Mouse (Mus musculus): ENCODE measurements around the gene Pxdc1. TPM values are rescaled to one million over a fixed set of nuclear protein-coding genes. Genes with fewer than 3 reads are reported as not detected.

Gene Pxdc1
- polyA plus RNA-seq, 1 experiment = 131 TPM

- WGBS = 73% methylated on average over 14 of the region's 14 CpGs
- TF ChIP-seq POLR2A (IDR thresholded peaks at IDR 0.05; ENCODE audit: borderline replicate concordance, extremely low read depth, low read depth, low read length) (no peak), CTCF (IDR thresholded peaks at IDR 0.05; ENCODE audit: insufficient read depth, low read length) (no peak)
- H3K4me1 ChIP-seq (ENCODE audit: control insufficient read depth, insufficient read depth, low read length) = peaks cover 20% of the 10 kb centered on the region
- no peak for DNase-seq
- no peak overlapping the region for H3K4me3 ChIP-seq (replicated peaks; ENCODE audit: extremely low read depth, low read depth, low read length)
Measured at GRCm38 (mm10) chr13:34644401-34644800, 8.9 kb downstream of the Pxdc1 start.

- 82% methylated on average over 4 of the region's 4 CpGs for WGBS
Measured at GRCm38 (mm10) chr13:34643926-34644325, 9.4 kb downstream of the Pxdc1 start.

GRCm38 (mm10) chr13:34642941-34643875 lies 10.1 kb downstream of the Pxdc1 start:
- H3K4me3 ChIP-seq (replicated peaks; ENCODE audit: extremely low read depth, low read depth, low read length) = no peak overlapping the region
- peaks cover 20% of the 10 kb centered on the region for H3K4me1 ChIP-seq (ENCODE audit: control insufficient read depth, insufficient read depth, low read length)
- peak; percentile 59 for DNase-seq
- WGBS = 25% methylated on average over 7 of the region's 7 CpGs
- peak; percentile 64 for TF ChIP-seq CTCF (IDR thresholded peaks at IDR 0.05; ENCODE audit: insufficient read depth, low read length)
- TF ChIP-seq POLR2A (IDR thresholded peaks at IDR 0.05; ENCODE audit: borderline replicate concordance, extremely low read depth, low read depth, low read length) = no peak

More at GRCm38 (mm10) chr13:34643926-34644325, 9.4 kb downstream of the Pxdc1 start:
- TF ChIP-seq POLR2A (IDR thresholded peaks at IDR 0.05; ENCODE audit: borderline replicate concordance, extremely low read depth, low read depth, low read length) (no peak), CTCF (IDR thresholded peaks at IDR 0.05; ENCODE audit: insufficient read depth, low read length) (no peak)
- Histone ChIP-seq H3K4me3 (replicated peaks; ENCODE audit: extremely low read depth, low read depth, low read length) (no peak overlapping the region), H3K4me1 (ENCODE audit: control insufficient read depth, insufficient read depth, low read length) (peaks cover 20% of the 10 kb centered on the region)
- no peak for DNase-seq

- DNase-seq = no peak
- WGBS = 65% methylated on average over 2 of the region's 2 CpGs
- peaks cover 7% of the 10 kb centered on the region for H3K4me1 ChIP-seq (ENCODE audit: control insufficient read depth, insufficient read depth, low read length)
- TF ChIP-seq POLR2A (IDR thresholded peaks at IDR 0.05; ENCODE audit: borderline replicate concordance, extremely low read depth, low read depth, low read length) (no peak), CTCF (IDR thresholded peaks at IDR 0.05; ENCODE audit: insufficient read depth, low read length) (no peak)
- H3K4me3 ChIP-seq (replicated peaks; ENCODE audit: extremely low read depth, low read depth, low read length) = no peak overlapping the region
Measured at GRCm38 (mm10) chr13:34641066-34641465, 12.2 kb downstream of the Pxdc1 start.

- 14% methylated on average over 5 of the region's 5 CpGs for WGBS
- DNase-seq = peak; percentile 64
- TF ChIP-seq POLR2A (IDR thresholded peaks at IDR 0.05; ENCODE audit: borderline replicate concordance, extremely low read depth, low read depth, low read length) (no peak), CTCF (IDR thresholded peaks at IDR 0.05; ENCODE audit: insufficient read depth, low read length) (peak; percentile 66)
- no peaks in the 10 kb centered on the region for H3K4me1 ChIP-seq (ENCODE audit: control insufficient read depth, insufficient read depth, low read length)
- H3K4me3 ChIP-seq (replicated peaks; ENCODE audit: extremely low read depth, low read depth, low read length) = no peak overlapping the region
Measured at GRCm38 (mm10) chr13:34635978-34636377, 17.3 kb downstream of the Pxdc1 start.

DNA sequence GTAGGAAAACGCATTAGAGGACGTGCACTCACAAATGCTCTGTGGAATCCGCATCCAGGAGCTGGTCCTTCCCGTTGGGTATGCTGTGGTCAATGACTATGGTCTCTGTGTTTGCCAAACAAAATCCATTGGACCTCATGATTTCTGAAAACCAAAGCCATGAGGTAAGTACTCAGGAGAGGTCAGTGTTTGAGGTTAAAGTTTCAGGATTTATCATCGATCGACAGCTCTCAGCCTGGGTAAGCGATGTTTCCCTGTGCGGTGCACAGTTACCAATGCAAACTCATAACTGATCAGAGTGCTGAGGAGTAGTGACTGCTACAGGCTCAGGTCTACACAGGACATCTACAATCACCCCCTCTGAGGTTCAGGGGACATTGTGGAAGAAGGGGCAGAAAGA lies 23.0 kb downstream of the Pxdc1 start:
- no peaks in the 10 kb centered on the region for H3K4me1 ChIP-seq (ENCODE audit: control insufficient read depth, insufficient read depth, low read length)
- DNase-seq = no peak
- 97% methylated on average over 8 of the region's 8 CpGs for WGBS
- H3K4me3 ChIP-seq (replicated peaks; ENCODE audit: extremely low read depth, low read depth, low read length) = no peak overlapping the region
- TF ChIP-seq POLR2A (IDR thresholded peaks at IDR 0.05; ENCODE audit: borderline replicate concordance, extremely low read depth, low read depth, low read length) (no peak), CTCF (IDR thresholded peaks at IDR 0.05; ENCODE audit: insufficient read depth, low read length) (no peak)

DNA sequence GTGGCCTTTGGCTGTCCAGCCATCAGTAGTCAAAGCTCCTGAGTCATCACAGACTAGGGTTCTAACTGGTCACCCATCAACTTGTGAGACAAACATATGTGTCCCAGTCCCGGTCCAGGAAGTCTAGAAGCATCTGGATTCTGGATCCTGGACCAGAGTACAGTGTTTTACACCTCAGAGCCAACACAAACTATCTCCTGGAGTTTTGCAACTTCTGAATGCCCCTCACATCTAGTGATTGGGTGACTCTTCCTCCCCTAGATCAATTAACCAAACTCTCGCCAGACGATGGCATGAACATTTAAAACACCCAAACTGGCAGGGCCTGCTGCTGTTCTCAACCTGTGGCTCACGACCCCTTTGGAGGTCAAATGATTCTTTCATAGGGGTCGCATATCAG lies 23.5 kb downstream of the Pxdc1 start:
- no peak for TF ChIP-seq CTCF (IDR thresholded peaks at IDR 0.05; ENCODE audit: insufficient read depth, low read length)
- TF ChIP-seq POLR2A (IDR thresholded peaks at IDR 0.05; ENCODE audit: borderline replicate concordance, extremely low read depth, low read depth, low read length) = no peak
- no peak overlapping the region for H3K4me3 ChIP-seq (replicated peaks; ENCODE audit: extremely low read depth, low read depth, low read length)
- 93% methylated on average over 5 of the region's 5 CpGs for WGBS
- DNase-seq = no peak
- no peaks in the 10 kb centered on the region for H3K4me1 ChIP-seq (ENCODE audit: control insufficient read depth, insufficient read depth, low read length)

- H3K4me1 ChIP-seq (ENCODE audit: control insufficient read depth, insufficient read depth, low read length) = no peaks in the 10 kb centered on the region
- no peak for DNase-seq
- no peak overlapping the region for H3K4me3 ChIP-seq (replicated peaks; ENCODE audit: extremely low read depth, low read depth, low read length)
- TF ChIP-seq POLR2A (IDR thresholded peaks at IDR 0.05; ENCODE audit: borderline replicate concordance, extremely low read depth, low read depth, low read length) (no peak), CTCF (IDR thresholded peaks at IDR 0.05; ENCODE audit: insufficient read depth, low read length) (no peak)
- WGBS = 33% methylated on average over 3 of the region's 3 CpGs
Measured at GRCm38 (mm10) chr13:34627446-34627845, 25.8 kb downstream of the Pxdc1 start.

- Histone ChIP-seq H3K4me3 (replicated peaks; ENCODE audit: extremely low read depth, low read depth, low read length) (no peak overlapping the region), H3K4me1 (ENCODE audit: control insufficient read depth, insufficient read depth, low read length) (no peaks in the 10 kb centered on the region)
- TF ChIP-seq CTCF (IDR thresholded peaks at IDR 0.05; ENCODE audit: insufficient read depth, low read length) = no peak
- TF ChIP-seq POLR2A (IDR thresholded peaks at IDR 0.05; ENCODE audit: borderline replicate concordance, extremely low read depth, low read depth, low read length) = no peak
- WGBS = 95% methylated on average over 2 of the region's 2 CpGs
- no peak for DNase-seq
Measured at GRCm38 (mm10) chr13:34624414-34624813, 28.9 kb downstream of the Pxdc1 start.

DNA sequence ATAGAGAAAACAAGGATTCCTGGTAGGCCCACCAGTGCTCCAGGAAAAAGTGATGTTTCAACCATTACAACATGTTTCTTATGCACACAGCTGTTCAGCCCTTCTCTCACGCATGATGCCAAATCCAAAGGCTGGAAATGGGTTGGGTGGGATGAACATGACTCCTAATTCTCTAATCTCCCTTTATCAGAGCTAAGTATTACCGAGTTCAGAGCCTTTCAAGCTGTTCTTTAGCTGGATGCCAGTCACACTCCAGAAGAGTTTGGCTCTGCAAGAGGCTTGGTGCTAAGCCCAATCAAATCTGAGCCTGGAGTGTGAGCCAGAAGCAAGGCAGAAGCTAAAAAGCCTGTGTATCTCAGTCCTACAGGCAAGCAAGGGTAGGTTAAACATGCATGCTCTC lies 40.9 kb downstream of the Pxdc1 start:
- DNase-seq = no peak
- TF ChIP-seq CTCF (IDR thresholded peaks at IDR 0.05; ENCODE audit: insufficient read depth, low read length) = no peak
- no peak for TF ChIP-seq POLR2A (IDR thresholded peaks at IDR 0.05; ENCODE audit: borderline replicate concordance, extremely low read depth, low read depth, low read length)
- WGBS = 64% methylated on average over 2 of the region's 2 CpGs

More for the DNA sequence above, 40.9 kb downstream of the Pxdc1 start:
- Histone ChIP-seq H3K4me3 (replicated peaks; ENCODE audit: extremely low read depth, low read depth, low read length) (no peak overlapping the region), H3K4me1 (ENCODE audit: control insufficient read depth, insufficient read depth, low read length) (no peaks in the 10 kb centered on the region)

Measured in lung, adult 2 months (tissue).